Mouse (Mus musculus): ENCODE measurements at regions not wholly inside any gene's neighbourhood (a gene's known extent, or its start where the extent isn't known, plus 50 kb on each side); places are given as distances from the start of the nearest gene placed in this dataset.

DNA sequence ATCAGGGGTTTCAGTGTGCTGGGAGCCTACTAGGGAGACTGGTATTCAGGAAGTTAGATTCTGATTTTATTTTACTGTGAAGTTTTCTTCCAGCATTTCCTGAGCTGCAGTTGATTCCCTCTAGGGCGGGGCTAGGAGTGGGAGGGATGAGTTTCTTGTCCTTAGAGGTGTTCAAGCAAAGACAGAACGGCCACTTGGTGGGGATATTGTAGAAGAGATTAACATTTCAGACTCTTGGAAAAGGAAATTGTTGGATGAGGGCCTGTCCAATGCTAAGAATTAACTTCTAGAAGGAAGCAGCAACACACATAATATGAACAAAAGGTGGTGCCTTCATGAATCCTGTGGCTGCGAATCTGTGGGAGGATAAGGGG, 230.1 kb upstream of the Chd6 start:
- TF ChIP-seq POLR2A (IDR thresholded peaks at IDR 0.05; ENCODE audit: borderline replicate concordance, control insufficient read depth, low read depth, low read length) (no peak), CTCF (IDR thresholded peaks at IDR 0.05; ENCODE audit: control insufficient read depth, insufficient read depth, low read length) (no peak)
